Mouse (Mus musculus) effector memory CD4-positive, alpha-beta T cell, adult 7 months (primary cell): ENCODE data around the gene Timm10. TPM values are rescaled to one million over a fixed set of nuclear protein-coding genes. Genes with fewer than 3 reads are reported as not detected.

Experiments
- polyA plus RNA-seq: library from polyadenylated mRNA; unstranded; fragments of 100-300 nt; shearing (Covaris generic); gene quantifications from one replicate; pipeline ENCODE4 v1.2.1, GENCODE M21; 2017

Timm10 gene
- polyA plus RNA-seq, result 14.3 TPM

DNA sequence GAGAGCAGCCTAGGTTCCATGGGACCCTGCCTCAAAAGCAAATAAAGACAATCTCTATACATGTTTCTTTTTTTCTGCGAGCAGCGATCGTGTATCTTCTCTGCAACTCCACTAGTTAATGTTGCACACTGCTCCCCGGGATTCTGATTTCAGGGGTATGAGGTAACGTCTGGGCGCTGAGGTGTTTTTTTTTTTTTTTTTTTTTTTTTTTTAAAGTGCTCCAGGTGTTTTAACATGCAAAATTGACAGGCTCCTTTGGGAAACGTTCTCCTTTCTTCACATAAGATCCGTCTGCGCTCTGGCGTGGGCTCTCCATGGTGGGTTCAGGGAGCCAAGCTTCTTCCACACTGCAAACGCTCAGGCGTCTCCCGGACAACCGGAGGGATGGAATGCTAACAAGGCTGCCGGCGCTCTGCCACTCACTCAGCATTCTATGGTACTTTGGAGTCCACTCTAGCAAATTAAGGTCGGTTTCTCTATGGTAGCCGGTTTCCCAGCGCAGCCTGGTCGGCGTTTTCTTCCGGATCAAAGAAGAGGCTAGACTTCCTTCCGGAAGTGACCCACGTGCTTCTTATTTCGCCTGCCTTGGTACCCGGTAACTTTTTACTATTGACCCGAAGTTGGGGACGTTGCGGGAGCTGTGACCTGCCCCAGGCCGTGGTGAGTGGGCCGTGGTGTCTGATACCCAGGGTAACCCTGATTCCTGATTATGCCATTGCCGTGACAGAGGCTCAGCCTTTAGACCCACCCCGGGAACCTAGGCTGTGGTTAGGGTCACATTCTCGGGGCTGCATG, at the start of gene Timm10:
Gene Timm10 (plus strand): TSS at position 510 of the 795 bp plus-strand sequence.

DNA sequence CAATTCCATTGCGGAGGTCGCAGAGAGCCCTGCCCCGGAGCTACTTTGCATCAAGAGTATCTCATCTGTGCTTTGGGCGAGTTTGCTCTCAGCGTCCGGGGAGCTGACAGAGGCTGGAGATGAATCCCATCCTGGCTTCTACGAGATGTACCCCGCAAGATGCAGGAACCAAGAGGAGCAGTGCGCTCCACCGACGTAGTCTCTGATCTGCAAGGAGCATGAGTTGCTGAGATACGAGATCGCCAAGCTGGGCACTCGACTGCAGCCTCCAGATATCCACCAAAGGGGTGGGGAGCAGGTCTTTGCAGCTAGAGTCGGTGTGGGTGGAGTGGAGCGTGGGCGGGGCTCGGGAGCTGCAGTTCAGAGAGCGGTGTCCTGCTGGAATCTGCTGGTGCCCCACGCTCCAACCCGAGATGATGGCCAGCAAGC, 28.3 kb upstream of the Timm10 start, which contains the start of gene Ube2l6:
Gene Ube2l6 (plus strand): TSS at position 336 of the 429 bp plus-strand sequence.

DNA sequence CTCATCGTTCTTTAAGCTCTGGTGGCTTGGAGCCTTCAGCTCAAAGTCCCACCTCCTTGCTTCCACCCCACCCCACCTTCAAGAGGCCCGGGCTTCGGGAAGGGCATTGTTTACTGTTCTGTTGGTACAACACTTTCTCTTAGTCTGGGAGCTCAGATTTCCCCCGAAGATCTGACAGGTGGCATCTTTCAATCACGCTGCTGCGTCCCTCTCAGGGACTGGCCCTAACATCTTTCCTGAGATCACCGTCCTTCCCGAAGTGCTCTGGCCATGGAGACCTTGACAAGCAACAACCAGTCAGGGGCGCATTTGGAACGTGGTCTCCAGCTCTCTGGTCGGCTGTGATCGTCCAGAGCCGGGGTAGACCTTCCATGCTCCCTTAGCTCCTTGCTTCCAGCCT, 4.2 kb upstream of the Timm10 start, which contains the start of gene Smtnl1:
Gene Smtnl1 (minus strand): TSS at position 101 of the 400 bp plus-strand sequence.

DNA sequence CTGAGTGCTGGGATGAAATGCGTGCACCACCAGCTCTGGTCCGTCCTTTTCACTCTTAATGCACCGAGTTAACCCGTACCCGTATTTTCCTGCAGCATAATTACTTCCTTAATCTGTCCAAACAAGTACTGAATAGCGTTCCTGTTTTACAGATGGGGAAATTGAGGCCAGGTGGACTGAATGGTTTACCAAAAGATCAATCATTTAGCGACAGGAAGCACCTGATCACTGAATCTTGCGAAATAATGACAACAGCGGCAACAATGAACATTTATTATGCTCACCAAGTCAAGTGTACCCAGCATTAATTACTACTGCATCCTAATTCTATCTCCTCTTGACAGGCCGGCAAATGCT, 11.8 kb downstream of the Timm10 start, which contains the start of gene Slc43a1:
Gene Slc43a1 (plus strand): TSS at position 258 of the 357 bp plus-strand sequence.

Other genes starting within 250 kb of the Timm10 start
- gene Ctnnd1, start 176.2 kb upstream of the Timm10 start, polyA plus RNA-seq, result not detected
- not detected for gene Btbd18, start 167.9 kb upstream of the Timm10 start, polyA plus RNA-seq
- 49.2 TPM for gene Selenoh, start 156.2 kb upstream of the Timm10 start, polyA plus RNA-seq
- not detected for gene Gm28635, start 149.0 kb upstream of the Timm10 start, polyA plus RNA-seq
- gene Med19, start 148.6 kb upstream of the Timm10 start, polyA plus RNA-seq, result 14.0 TPM
- gene Tmx2, start 147.9 kb upstream of the Timm10 start, polyA plus RNA-seq, result 54.1 TPM
- 54.3 TPM for gene Zdhhc5, start 111.8 kb upstream of the Timm10 start, polyA plus RNA-seq
- gene Clp1, start 99.6 kb upstream of the Timm10 start, polyA plus RNA-seq, result 93.8 TPM
- gene Ypel4, start 92.9 kb upstream of the Timm10 start, polyA plus RNA-seq, result 0.99 TPM
- gene Gm19426, start 83.3 kb upstream of the Timm10 start, polyA plus RNA-seq, result not detected
- 0.45 TPM for gene Serping1, start 51.6 kb upstream of the Timm10 start, polyA plus RNA-seq
- 6.1 TPM for gene Ube2l6, start 28.2 kb upstream of the Timm10 start, polyA plus RNA-seq
- gene Smtnl1, start 4.3 kb upstream of the Timm10 start, polyA plus RNA-seq, result not detected
- 19.3 TPM for gene Slc43a1, start 11.9 kb downstream of the Timm10 start, polyA plus RNA-seq
- gene Rtn4rl2, start 59.7 kb downstream of the Timm10 start, polyA plus RNA-seq, result not detected
- 2.1 TPM for gene Slc43a3, start 109.6 kb downstream of the Timm10 start, polyA plus RNA-seq
- gene Prg2, start 153.5 kb downstream of the Timm10 start, polyA plus RNA-seq, result not detected
- not detected for gene Prg3, start 161.2 kb downstream of the Timm10 start, polyA plus RNA-seq
- gene Ssrp1, start 210.2 kb downstream of the Timm10 start, polyA plus RNA-seq, result 174 TPM
- gene P2rx3, start 210.5 kb downstream of the Timm10 start, polyA plus RNA-seq, result 0.84 TPM
- gene Tnks1bp1, start 221.0 kb downstream of the Timm10 start, polyA plus RNA-seq, result 9.9 TPM